Mouse (Mus musculus) T-helper 1 cell (primary cell): ENCODE results near the gene Pdk2.

ENCODE experiments used
- in situ Hi-C: fragments of 300-600 bp; cut with MboI, MseI; formaldehyde crosslinking; loops from one replicate; pipeline ENCODE4 v1.15.1; 2025; ENCODE audit warnings: high pct_unique_total_duplicates

The Pdk2 gene

GRCm38 (mm10) chr11:95071266-95071665 lies 30.1 kb upstream of the Pdk2 start:
- in situ Hi-C loops, result no loop called here

- in situ Hi-C loops, result no loop called here
These were observed 29.3 kb upstream of the Pdk2 start for GRCm38 (mm10) chr11:95070140-95071107.

- in situ Hi-C loops, result no loop called here
These were observed 28.2 kb upstream of the Pdk2 start for GRCm38 (mm10) chr11:95069226-95069957.

- in situ Hi-C loops, result no loop called here
These were observed 15.8 kb upstream of the Pdk2 start for GRCm38 (mm10) chr11:95056768-95057501.

- in situ Hi-C loops, result no loop called here
These were observed 11.9 kb upstream of the Pdk2 start for GRCm38 (mm10) chr11:95053062-95053461.

GRCm38 (mm10) chr11:95046980-95047680 lies 6.0 kb upstream of the Pdk2 start:
- in situ Hi-C loops, result no loop called here

- in situ Hi-C loops, result loop anchor here (5.0 kb wide), 1 partner anchor 63 kb away; no protein-coding TSS in a partner anchor
These were observed 3.2 kb upstream of the Pdk2 start for GRCm38 (mm10) chr11:95044185-95044870.

GRCm38 (mm10) chr11:95043608-95044007 lies 2.5 kb upstream of the Pdk2 start:
- in situ Hi-C loops, result loop anchor here (5.0 kb wide), 1 partner anchor 64 kb away; no protein-coding TSS in a partner anchor

GRCm38 (mm10) chr11:95043060-95043459 lies 1.9 kb upstream of the Pdk2 start:
- in situ Hi-C loops, result loop anchor here (5.0 kb wide), 1 partner anchor 64 kb away; no protein-coding TSS in a partner anchor

- in situ Hi-C loops, result loop anchor here (5.0 kb wide), 1 partner anchor 65 kb away; no protein-coding TSS in a partner anchor
These were observed 942 bp upstream of the Pdk2 start for GRCm38 (mm10) chr11:95042096-95042495.

GRCm38 (mm10) chr11:95040491-95041138 lies 539 bp downstream of the Pdk2 start:
- in situ Hi-C loops, result loop anchor here (5.0 kb wide), 1 partner anchor 67 kb away; no protein-coding TSS in a partner anchor

- in situ Hi-C loops, result loop anchor here (5.0 kb wide), 1 partner anchor 68 kb away; no protein-coding TSS in a partner anchor
These were observed 1.4 kb downstream of the Pdk2 start for GRCm38 (mm10) chr11:95039766-95040165.

GRCm38 (mm10) chr11:95038818-95039655 lies 2.1 kb downstream of the Pdk2 start:
- in situ Hi-C loops, result no loop called here

- in situ Hi-C loops, result no loop called here
These were observed 2.9 kb downstream of the Pdk2 start for GRCm38 (mm10) chr11:95038156-95038817.

- in situ Hi-C loops, result no loop called here
These were observed 3.8 kb downstream of the Pdk2 start for GRCm38 (mm10) chr11:95037306-95037705.

GRCm38 (mm10) chr11:95036521-95036920 lies 4.6 kb downstream of the Pdk2 start:
- in situ Hi-C loops, result no loop called here

- in situ Hi-C loops, result no loop called here
These were observed 6.3 kb downstream of the Pdk2 start for GRCm38 (mm10) chr11:95034902-95035301.

GRCm38 (mm10) chr11:95033617-95034016 lies 7.5 kb downstream of the Pdk2 start:
- in situ Hi-C loops, result no loop called here
